Mouse (Mus musculus) intestine, embryonic 15.5 days (tissue): Measurements from ENCODE around the gene Olfr112. TPM values are rescaled to one million over a fixed set of nuclear protein-coding genes. Genes with fewer than 3 reads are reported as not detected.

ENCODE experiments used
- polyA plus RNA-seq: library from polyadenylated mRNA; unstranded; fragments of >200 nt; fragmentation: Nextera tagmentation; extraction: Ambion mirVana; gene quantifications from 2 replicates; pipeline ENCODE4 v1.2.1, GENCODE M21; 2015

Gene Olfr112
- polyA plus RNA-seq, 1 experiment from 2014 or later = not detected

Other genes starting within 250 kb of the Olfr112 start
- gene Olfr103, start 229.8 kb downstream of the Olfr112 start, polyA plus RNA-seq = not detected in 2 replicates
- gene Olfr104-ps, start 209.9 kb downstream of the Olfr112 start, polyA plus RNA-seq = not detected in 2 replicates
- gene Olfr105-ps, start 190.4 kb downstream of the Olfr112 start, polyA plus RNA-seq = not detected in 2 replicates
- gene Olfr106-ps, start 179.1 kb downstream of the Olfr112 start, polyA plus RNA-seq = not detected in 2 replicates
- not detected in 2 replicates for gene Olfr107, start 170.2 kb downstream of the Olfr112 start, polyA plus RNA-seq
- not detected in 2 replicates for gene Olfr108, start 124.0 kb downstream of the Olfr112 start, polyA plus RNA-seq
- not detected in 2 replicates for gene Olfr109, start 110.5 kb downstream of the Olfr112 start, polyA plus RNA-seq
- gene H2-M2, start 85.9 kb downstream of the Olfr112 start, polyA plus RNA-seq = not detected in 2 replicates
- gene Olfr110, start 77.0 kb downstream of the Olfr112 start, polyA plus RNA-seq = not detected in 2 replicates
- gene Olfr111, start 61.4 kb downstream of the Olfr112 start, polyA plus RNA-seq = 0.09 TPM in 1 of 2 replicates, not detected in the other
- not detected in 2 replicates for gene Olfr113, start 8.2 kb upstream of the Olfr112 start, polyA plus RNA-seq
- gene Olfr114, start 23.3 kb upstream of the Olfr112 start, polyA plus RNA-seq = not detected in 2 replicates
- not detected in 2 replicates for gene Olfr115, start 57.7 kb upstream of the Olfr112 start, polyA plus RNA-seq
- not detected in 2 replicates for gene Olfr116, start 57.7 kb upstream of the Olfr112 start, polyA plus RNA-seq
- not detected in 2 replicates for gene Olfr117, start 94.3 kb upstream of the Olfr112 start, polyA plus RNA-seq
- gene Olfr118, start 97.5 kb upstream of the Olfr112 start, polyA plus RNA-seq = not detected in 2 replicates
- not detected in 2 replicates for gene Olfr119, start 127.1 kb upstream of the Olfr112 start, polyA plus RNA-seq
- not detected in 2 replicates for gene Olfr120, start 152.4 kb upstream of the Olfr112 start, polyA plus RNA-seq
- gene Olfr121, start 179.4 kb upstream of the Olfr112 start, polyA plus RNA-seq = not detected in 2 replicates
- not detected in 2 replicates for gene Olfr122, start 199.2 kb upstream of the Olfr112 start, polyA plus RNA-seq
- gene Olfr123, start 224.1 kb upstream of the Olfr112 start, polyA plus RNA-seq = not detected in 2 replicates
- not detected in 2 replicates for gene Olfr124, start 230.4 kb upstream of the Olfr112 start, polyA plus RNA-seq